9 mouse cellular contexts compared by ENCODE assay signal in the genomic region with DNA sequence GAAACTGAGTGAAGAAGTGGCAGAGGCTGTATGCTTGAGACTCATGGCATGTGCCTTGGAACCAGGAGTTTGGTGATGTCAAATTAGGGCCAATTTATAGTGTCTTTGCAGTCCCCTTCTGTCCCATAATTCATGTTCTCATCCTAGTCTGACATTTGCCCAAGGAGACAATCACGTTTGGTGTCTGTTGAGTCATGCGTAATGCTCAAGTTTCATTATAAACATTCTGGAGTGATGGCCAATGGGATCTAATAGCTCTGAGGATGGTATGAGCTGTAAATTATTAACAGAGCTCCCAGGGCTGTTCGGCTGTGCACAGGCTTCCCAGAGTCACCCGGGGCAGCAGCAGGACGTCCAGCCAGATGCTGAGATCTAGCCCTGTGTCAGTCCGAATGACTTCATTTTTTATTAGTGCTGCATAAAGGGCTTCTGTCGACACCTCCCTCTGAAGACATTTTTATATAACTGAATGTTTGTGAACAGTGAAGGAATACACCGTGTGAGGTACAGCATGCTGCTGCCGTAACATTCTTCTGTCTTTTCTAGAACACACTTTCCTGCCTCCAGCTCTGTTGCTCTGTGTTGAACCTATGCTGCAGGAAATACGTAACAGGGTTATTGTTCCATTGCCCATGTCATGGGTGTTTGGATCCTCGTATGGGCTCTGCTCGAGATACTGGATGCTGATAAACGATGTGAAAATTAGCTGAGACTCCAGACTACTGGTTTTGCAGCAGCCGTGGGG.
DNase-seq lines count a peak whose midpoint lies in the region; ATAC-seq and TF ChIP-seq lines count a peak whose summit lies in the region.
"Had no signal": no experiment of that assay in that cellular context is flagged by ENCODE, and none has a peak within 500 bp of the region (broad histone marks: within the 10 kb centered on the region; RNA-seq: fewer than 3 reads in every experiment).

No protein-coding gene starts in this region.

- TF ChIP-seq CTCF in lung, embryonic 14.5 days (IDR thresholded peaks at IDR 0.05; ENCODE audit: low read depth) = no peak
- no peak for TF ChIP-seq CTCF in forebrain, postnatal 0 days (IDR thresholded peaks at IDR 0.05; ENCODE audit: low read depth)

- H3K4me2 ChIP-seq in lung, embryonic 14.5 days = peak overlapping the region; percentile 29; the same call in 1 of the 2 replicates
- peak overlapping the region; percentile 15; the same call in 1 of the 2 replicates for H3K4me2 ChIP-seq in intestine, embryonic 15.5 days (replicated peaks)
- H3K4me2 ChIP-seq in stomach, embryonic 14.5 days (replicated peaks; ENCODE audit: low read depth, low read length) = no peak overlapping the region
- H3K4me2 ChIP-seq in forebrain, postnatal 0 days (ENCODE audit: low read depth) = no peak overlapping the region

- ATAC-seq in lung, embryonic 14.5 days (ENCODE audit: insufficient read depth) = peak; percentile 95
- peak; percentile 99 for ATAC-seq in intestine, embryonic 15.5 days
- peak; percentile 78 for ATAC-seq in stomach, embryonic 14.5 days (ENCODE audit: insufficient number of reproducible peaks, insufficient read depth, low FRiP score, low read depth)
- ATAC-seq in forebrain, postnatal 0 days = no peak

- H3K27ac ChIP-seq in lung, embryonic 14.5 days (ENCODE audit: low read depth) = no peak overlapping the region
- no peak overlapping the region for H3K27ac ChIP-seq in intestine, embryonic 15.5 days
- no peak overlapping the region for H3K27ac ChIP-seq in stomach, embryonic 14.5 days (ENCODE audit: low read length)
- no peak overlapping the region for H3K27ac ChIP-seq in forebrain, postnatal 0 days (ENCODE audit: low read depth, low read length)
- H3K27ac ChIP-seq: macrophage had no signal

- no peak overlapping the region for H3K9ac ChIP-seq in lung, embryonic 14.5 days
- no peak overlapping the region for H3K9ac ChIP-seq in intestine, embryonic 15.5 days
- no peak overlapping the region for H3K9ac ChIP-seq in stomach, embryonic 14.5 days (replicated peaks; ENCODE audit: low read depth, low read length)
- no peak overlapping the region for H3K9ac ChIP-seq in forebrain, postnatal 0 days

- H3K4me3 ChIP-seq in lung, embryonic 14.5 days (ENCODE audit: low read depth, low read length) = no peak overlapping the region
- H3K4me3 ChIP-seq in intestine, embryonic 15.5 days (replicated peaks) = no peak overlapping the region
- no peak overlapping the region for H3K4me3 ChIP-seq in stomach, embryonic 14.5 days (ENCODE audit: low read depth, low read length)
- H3K4me3 ChIP-seq in forebrain, postnatal 0 days (ENCODE audit: low read depth, low read length) = no peak overlapping the region

- H3K36me3 ChIP-seq in lung, embryonic 14.5 days (ENCODE audit: insufficient read depth) = no peaks in the 10 kb centered on the region
- no peaks in the 10 kb centered on the region for H3K36me3 ChIP-seq in intestine, embryonic 15.5 days
- no peaks in the 10 kb centered on the region for H3K36me3 ChIP-seq in stomach, embryonic 14.5 days (ENCODE audit: control insufficient read depth, insufficient read depth, low read length)
- H3K36me3 ChIP-seq in forebrain, postnatal 0 days (ENCODE audit: insufficient read depth) = no peaks in the 10 kb centered on the region

- no peaks in the 10 kb centered on the region for H3K4me1 ChIP-seq in lung, embryonic 14.5 days (ENCODE audit: insufficient read depth)
- H3K4me1 ChIP-seq in intestine, embryonic 15.5 days (replicated peaks) = no peaks in the 10 kb centered on the region
- 0 out of 2 replicates have a peak, but pooled peaks cover 2% of the 10 kb centered on the region for H3K4me1 ChIP-seq in stomach, embryonic 14.5 days (ENCODE audit: control insufficient read depth, insufficient read depth, low read length)
- no peaks in the 10 kb centered on the region for H3K4me1 ChIP-seq in forebrain, postnatal 0 days (ENCODE audit: insufficient read depth)

- H3K9me3 ChIP-seq in lung, embryonic 14.5 days (ENCODE audit: low read depth, low read length) = no peaks in the 10 kb centered on the region
- no peaks in the 10 kb centered on the region for H3K9me3 ChIP-seq in intestine, embryonic 15.5 days
- H3K9me3 ChIP-seq in stomach, embryonic 14.5 days (ENCODE audit: control insufficient read depth, low read depth, low read length) = no peaks in the 10 kb centered on the region
- no peaks in the 10 kb centered on the region for H3K9me3 ChIP-seq in forebrain, postnatal 0 days (ENCODE audit: low read length)

- WGBS in lung, embryonic 14.5 days = 16% methylated on average over 14 of the region's 14 CpGs
- WGBS in intestine, embryonic 15.5 days = 21% methylated on average over 14 of the region's 14 CpGs
- WGBS in stomach, embryonic 14.5 days = 28% methylated on average over 14 of the region's 14 CpGs
- WGBS in forebrain, postnatal 0 days = 70% methylated on average over 14 of the region's 14 CpGs

- intact Hi-C loops in heart, postnatal 36 days (cut with DNase I) = no loop called here

- DNase-seq in lung, embryonic 14.5 days = peak; percentile 63
- DNase-seq in lung, postnatal 10 days = no peak
- DNase-seq in kidney, postnatal 4 days = peak; percentile 31 to 54
- no peak for DNase-seq in forebrain, postnatal 0 days
- no peak for DNase-seq in adrenal gland, postnatal 10 days
- DNase-seq in heart, postnatal 36 days = no peak

- no peaks in the 10 kb centered on the region for H3K27me3 ChIP-seq in lung, embryonic 14.5 days (ENCODE audit: insufficient read depth, low read length)
- no peaks in the 10 kb centered on the region for H3K27me3 ChIP-seq in intestine, embryonic 15.5 days (replicated peaks)
- no peaks in the 10 kb centered on the region for H3K27me3 ChIP-seq in stomach, embryonic 14.5 days (ENCODE audit: control insufficient read depth, insufficient read depth, low read length)
- H3K27me3 ChIP-seq in forebrain, postnatal 0 days (ENCODE audit: insufficient read depth, low read length) = no peaks in the 10 kb centered on the region

Comparison
In these comparisons a context has a peak if more than half of its experiments do, and no peak if none do; other contexts are left out.
1. DNase-seq: peak in lung, embryonic 14.5 days (single experiment) and kidney, postnatal 4 days (2 of 2); none in lung, postnatal 10 days (single experiment), forebrain, postnatal 0 days (single experiment), adrenal gland, postnatal 10 days (single experiment) and heart, postnatal 36 days (0 of 2).
2. H3K4me2 ChIP-seq: peak in lung, embryonic 14.5 days (single experiment) and intestine, embryonic 15.5 days (single experiment); none in stomach, embryonic 14.5 days (single experiment) and forebrain, postnatal 0 days (single experiment).